Mouse (Mus musculus): ENCODE measurements around the gene Bag5.

DNA sequence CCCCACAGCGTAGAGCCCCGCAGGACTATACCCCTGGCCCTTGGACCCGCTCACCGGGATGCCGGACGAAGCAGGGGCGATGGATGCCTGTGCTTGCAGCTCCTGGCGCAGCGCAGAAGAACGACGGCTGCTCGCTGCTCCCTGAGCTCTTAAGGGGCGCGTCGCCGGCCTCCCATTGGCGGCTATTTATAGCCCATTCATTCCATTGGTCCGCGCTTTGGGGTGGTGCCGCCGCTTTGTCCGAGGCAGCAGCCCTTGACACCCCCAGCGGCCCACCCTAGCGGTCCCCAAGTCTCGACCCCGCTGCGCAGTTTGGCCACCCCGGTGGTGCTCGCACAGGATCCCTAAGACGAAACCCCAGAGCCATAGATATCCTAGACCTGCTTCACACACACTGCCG is 40.9 kb downstream of the Bag5 start, which contains the start of gene Ckb:
- no peak for TF ChIP-seq CTCF (IDR thresholded peaks at IDR 0.05; ENCODE audit: control insufficient read depth, insufficient read depth, insufficient read length)
- no peak for TF ChIP-seq MYOG (IDR thresholded peaks at IDR 0.05; ENCODE audit: control insufficient read depth, extremely low read depth, insufficient read length)
- no peak for TF ChIP-seq USF1 (IDR thresholded peaks at IDR 0.05; ENCODE audit: low read depth)
- TF ChIP-seq MYOD1 (IDR thresholded peaks at IDR 0.05; ENCODE audit: control insufficient read depth, insufficient read length, low read depth) = no peak

All from C2C12 (cell line).